Mouse (Mus musculus) intestine, postnatal 0 days (tissue): ENCODE data around the gene Trio. TPM values are rescaled to one million over a fixed set of nuclear protein-coding genes. Genes with fewer than 3 reads are reported as not detected.

Experiments
- ATAC-seq: fragments of 200-750 bp; cut with Nextera tagmentation; 2 replicates; pipeline ENCODE4 v1.8.0; 2017; ENCODE audit warnings: mild to moderate bottlenecking, moderate TSS enrichment, moderate library complexity
- H3K27ac ChIP-seq: fragments of 300-500 bp; sonication (generic); 2 replicates; pipeline ENCODE4 v1.5.1; 2014; ENCODE audit warnings: mild to moderate bottlenecking, low read depth, low read length, moderate library complexity
- H3K27me3 ChIP-seq: fragments of 300-500 bp; sonication (generic); replicated peaks from 2 replicates; pipeline ENCODE4 v1.6.1; 2014; ENCODE audit warnings: low read length, mixed read lengths; ENCODE audit not compliant: control insufficient read depth, insufficient read depth
- H3K36me3 ChIP-seq: fragments of 300-500 bp; sonication (generic); 2 replicates; pipeline ENCODE4 v1.6.1; 2014; ENCODE audit warnings: mild to moderate bottlenecking, moderate library complexity; ENCODE audit not compliant: control insufficient read depth, insufficient read depth
- H3K4me1 ChIP-seq: fragments of 300-500 bp; sonication (generic); replicated peaks from 2 replicates; pipeline ENCODE4 v1.6.1; 2014; ENCODE audit warnings: antibody characterized with exemption, low read length, mixed read lengths; ENCODE audit not compliant: control insufficient read depth, insufficient read depth
- H3K4me2 ChIP-seq: fragments of 300-500 bp; sonication (generic); replicated peaks from 2 replicates; pipeline ENCODE4 v1.6.1; 2014; ENCODE audit warnings: low read depth, mild to moderate bottlenecking, moderate library complexity
- H3K4me3 ChIP-seq: fragments of 300-500 bp; sonication (generic); 2 replicates; pipeline ENCODE4 v1.5.1; 2014; ENCODE audit warnings: low read depth, low read length
- H3K9ac ChIP-seq: fragments of 300-500 bp; sonication (generic); 2 replicates; pipeline ENCODE4 v1.6.1; 2014; ENCODE audit warnings: mild to moderate bottlenecking, low read depth, low read length
- H3K9me3 ChIP-seq: fragments of 300-500 bp; sonication (generic); 2 replicates; pipeline ENCODE4 v1.6.1; 2016; ENCODE audit warnings: mixed run types; ENCODE audit not compliant: control insufficient read depth
- CTCF ChIP-seq: sonication (generic); IDR thresholded peaks from 2 replicates; pipeline ENCODE4 v1.5.1; 2016; ENCODE audit warnings: low read depth, mild to moderate bottlenecking, control low read depth, antibody characterized with exemption, moderate library complexity
- WGBS: fragments of 180-500 bp; shearing (Covaris S2); extraction: QIAGEN DNeasy Blood & Tissue Kit; methylation state at CpG from one replicate; pipeline ENCODE4 v1.1.7; 2014; 5-methylcytosine and 5-hydroxymethylcytosine counted together
- polyA plus RNA-seq: library from polyadenylated mRNA; unstranded; fragments of >200 nt; fragmentation: Nextera tagmentation; extraction: Ambion mirVana; gene quantifications from 2 replicates; pipeline ENCODE4 v1.2.1, GENCODE M21; 2015

The Trio gene
- polyA plus RNA-seq, 1 experiment from 2014 or later = 10.0 TPM

DNA sequence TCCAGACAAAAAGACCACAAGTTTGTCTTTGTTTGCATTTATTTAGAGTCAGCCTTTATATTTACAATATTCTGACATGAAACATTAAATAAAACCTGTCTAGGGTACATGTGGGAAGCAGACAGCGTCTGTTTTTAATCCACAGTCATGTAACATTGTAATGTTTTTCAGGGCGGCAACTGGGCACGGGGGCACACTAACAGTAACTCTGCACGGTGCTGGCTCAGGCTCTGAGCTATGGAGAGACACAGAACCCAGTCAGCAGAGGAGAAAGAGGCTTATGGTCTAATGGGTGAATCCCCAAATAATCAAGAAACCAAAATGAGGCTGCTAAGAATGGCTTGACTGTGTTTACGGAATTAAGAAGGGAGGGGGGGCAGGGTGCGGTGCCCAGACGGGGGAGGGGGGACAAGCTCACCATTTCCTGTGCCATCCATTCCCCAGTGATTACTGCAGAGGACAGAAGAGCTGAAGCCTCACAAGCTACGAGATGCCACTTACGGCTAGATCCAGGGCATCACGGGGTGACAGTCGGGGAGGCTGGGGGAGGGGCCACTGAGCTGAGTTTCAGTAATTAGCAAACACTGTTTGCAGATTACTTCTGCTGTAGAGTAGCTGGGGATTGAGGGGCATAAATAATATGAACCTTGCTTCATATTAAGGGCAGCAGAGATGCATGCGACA, 255.0 kb downstream of the Trio start:
- Histone ChIP-seq H3K27ac (no peak overlapping the region), H3K9me3 (no peaks in the 10 kb centered on the region), H3K4me1 (no peaks in the 10 kb centered on the region), H3K36me3 (peaks cover 59% of the 10 kb centered on the region), H3K4me3 (no peak overlapping the region), H3K4me2 (no peak overlapping the region), H3K9ac (no peak overlapping the region), H3K27me3 (no peaks in the 10 kb centered on the region)
- WGBS = 69% methylated on average over 12 of the region's 12 CpGs
- ATAC-seq = no peak
- no peak for TF ChIP-seq CTCF

DNA sequence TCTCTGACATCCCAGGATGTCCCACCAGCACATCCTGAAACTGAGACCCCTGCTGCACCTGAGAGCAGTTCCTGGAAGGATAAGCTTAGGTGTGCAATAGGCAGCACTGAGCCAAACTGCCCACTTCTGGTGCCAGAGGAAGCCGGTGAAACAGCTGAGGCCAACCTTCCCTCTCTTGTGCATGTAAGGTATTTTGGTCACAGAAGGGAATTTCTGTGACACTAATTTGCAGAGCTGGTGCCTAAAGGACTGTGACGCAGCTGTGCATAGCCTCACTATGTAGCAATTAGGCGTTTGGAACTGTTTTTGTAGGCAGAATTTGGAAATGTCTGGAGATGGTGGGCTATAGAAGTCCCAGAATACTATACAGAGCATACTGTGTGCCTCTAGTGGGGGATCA, 264.2 kb downstream of the Trio start:
- TF ChIP-seq CTCF = no peak
- 91% methylated on average over 3 of the region's 3 CpGs for WGBS
- Histone ChIP-seq H3K9ac (no peak overlapping the region), H3K4me1 (no peaks in the 10 kb centered on the region), H3K27me3 (no peaks in the 10 kb centered on the region), H3K4me3 (no peak overlapping the region), H3K27ac (no peak overlapping the region), H3K36me3 (peaks cover 54% of the 10 kb centered on the region), H3K4me2 (no peak overlapping the region), H3K9me3 (no peaks in the 10 kb centered on the region)
- ATAC-seq = no peak

DNA sequence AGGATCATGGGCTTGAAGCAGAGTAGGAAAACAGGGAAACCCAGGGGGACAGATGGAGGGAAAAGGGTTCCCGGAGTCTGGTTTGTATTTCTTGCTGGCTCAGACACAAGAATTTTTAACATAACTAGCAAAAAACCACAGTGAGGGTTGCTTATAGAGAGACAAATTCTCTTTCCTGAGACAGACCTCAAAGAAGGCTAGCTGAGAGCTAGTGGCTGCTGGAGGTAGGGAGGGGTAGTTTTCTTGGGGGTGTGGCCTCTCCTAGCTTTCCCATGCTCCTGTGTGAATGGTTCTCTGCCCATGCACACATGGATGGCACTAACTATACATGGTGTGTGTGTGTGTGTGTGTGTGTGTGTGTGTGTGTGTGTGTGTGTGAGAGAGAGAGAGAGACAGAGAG, 265.0 kb downstream of the Trio start:
- Histone ChIP-seq H3K27ac (no peak overlapping the region), H3K4me2 (no peak overlapping the region), H3K36me3 (peaks cover 55% of the 10 kb centered on the region), H3K27me3 (no peaks in the 10 kb centered on the region), H3K4me1 (no peaks in the 10 kb centered on the region), H3K9ac (no peak overlapping the region), H3K4me3 (no peak overlapping the region), H3K9me3 (no peaks in the 10 kb centered on the region)
- 78% methylated on average over 1 of the region's 1 CpGs for WGBS
- no peak for ATAC-seq
- no peak for TF ChIP-seq CTCF

DNA sequence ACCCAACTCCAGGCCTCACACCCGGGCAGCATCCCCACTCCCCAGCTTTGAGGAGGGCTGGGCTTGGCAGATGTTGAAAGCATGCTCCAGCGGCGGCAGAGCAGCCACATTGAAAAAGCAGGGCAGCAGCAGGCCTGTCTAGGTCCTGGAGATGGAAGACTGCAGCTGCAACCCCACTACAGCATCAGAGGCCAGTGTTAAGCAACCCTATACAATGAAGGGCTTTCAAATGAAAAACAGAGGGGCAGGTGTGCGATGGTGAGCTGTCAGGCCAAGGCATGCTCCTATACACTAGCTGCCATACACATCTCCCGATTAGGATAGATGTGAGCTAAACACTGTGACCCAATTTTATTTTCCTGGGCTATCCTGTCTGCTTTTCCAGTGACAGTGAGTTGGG, 265.8 kb downstream of the Trio start:
- TF ChIP-seq CTCF = no peak
- Histone ChIP-seq H3K27me3 (no peaks in the 10 kb centered on the region), H3K9me3 (no peaks in the 10 kb centered on the region), H3K36me3 (peaks cover 54% of the 10 kb centered on the region), H3K9ac (no peak overlapping the region), H3K4me3 (no peak overlapping the region), H3K4me1 (no peaks in the 10 kb centered on the region), H3K4me2 (no peak overlapping the region), H3K27ac (no peak overlapping the region)
- WGBS = 82% methylated on average over 5 of the region's 5 CpGs
- no peak for ATAC-seq

DNA sequence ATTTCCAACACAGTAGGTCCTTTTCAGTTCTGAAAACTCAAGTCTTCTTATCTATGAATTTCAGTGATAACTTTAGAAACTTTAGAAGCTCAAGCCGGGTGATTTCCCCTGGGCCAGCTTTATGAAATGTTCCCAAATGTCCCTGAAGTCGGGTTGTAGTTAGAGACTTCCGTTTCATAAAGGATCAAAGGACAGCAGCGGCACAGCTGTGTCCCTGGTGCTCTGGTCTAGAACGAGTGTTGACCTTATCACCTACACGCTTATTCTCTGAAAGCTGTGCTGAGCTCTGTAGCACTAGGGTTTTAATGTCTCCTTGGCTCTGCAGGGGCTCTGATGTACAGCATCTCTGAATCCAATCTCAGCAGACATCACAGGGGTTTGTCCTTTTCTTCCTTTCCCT, 267.0 kb downstream of the Trio start:
- no peak overlapping the region for H3K4me3 ChIP-seq
- peaks cover 55% of the 10 kb centered on the region for H3K36me3 ChIP-seq
- no peak for ATAC-seq
- no peaks in the 10 kb centered on the region for H3K27me3 ChIP-seq
- H3K9me3 ChIP-seq = no peaks in the 10 kb centered on the region
- no peak overlapping the region for H3K9ac ChIP-seq
- 58% methylated on average over 6 of the region's 6 CpGs for WGBS
- H3K4me1 ChIP-seq = no peaks in the 10 kb centered on the region
- no peak for TF ChIP-seq CTCF
- H3K4me2 ChIP-seq = no peak overlapping the region
- no peak overlapping the region for H3K27ac ChIP-seq

DNA sequence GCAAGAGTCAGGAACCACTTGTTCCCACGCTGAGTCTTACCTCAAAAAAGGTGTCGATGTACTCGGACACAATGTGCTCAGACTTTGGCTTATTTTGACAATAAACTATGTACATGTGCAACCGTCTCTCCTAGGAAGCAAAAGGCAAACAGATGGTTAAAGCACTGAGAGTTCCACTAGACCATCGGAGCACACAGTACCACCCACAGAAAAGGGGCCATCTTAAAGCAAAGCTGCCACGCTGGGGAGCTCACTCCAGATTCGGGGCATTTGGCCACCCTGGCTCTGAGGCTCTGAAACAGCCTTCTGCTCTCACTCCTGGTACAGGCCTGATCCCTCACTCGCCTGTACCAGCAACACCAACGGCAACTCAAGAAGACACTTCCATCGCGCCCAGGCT, 269.2 kb downstream of the Trio start:
- no peak for TF ChIP-seq CTCF
- WGBS = 92% methylated on average over 11 of the region's 11 CpGs
- no peak overlapping the region for H3K27ac ChIP-seq

More for the DNA sequence above, 269.2 kb downstream of the Trio start:
- H3K9ac ChIP-seq = no peak overlapping the region
- H3K4me2 ChIP-seq = no peak overlapping the region
- H3K4me1 ChIP-seq = no peaks in the 10 kb centered on the region
- no peaks in the 10 kb centered on the region for H3K9me3 ChIP-seq
- H3K36me3 ChIP-seq = peaks cover 59% of the 10 kb centered on the region
- no peak overlapping the region for H3K4me3 ChIP-seq
- H3K27me3 ChIP-seq = no peaks in the 10 kb centered on the region
- ATAC-seq = no peak
